Mouse (Mus musculus): ENCODE measurements around the gene Krtap5-3.
"Not testable (repeated sequence)": the region's sequence is repeated elsewhere in the genome, so short reads cannot be mapped to it uniquely, and the experiment has no call there.

GRCm38 (mm10) chr7:142157013-142157412 lies 44.2 kb upstream of the Krtap5-3 start, which contains the start of gene Gm29735:
- not testable (repeated sequence) for TF ChIP-seq CTCF, EP300 (IDR thresholded peaks at IDR 0.05; ENCODE audit: low read depth)

Measured in liver, postnatal 0 days (tissue).